Mouse (Mus musculus): ENCODE measurements around the gene Atic. TPM values are rescaled to one million over a fixed set of nuclear protein-coding genes. Genes with fewer than 3 reads are reported as not detected.

Gene Atic
- total RNA-seq, 2 experiments from 2014 or later = 32.1 to 34.6 TPM

DNA sequence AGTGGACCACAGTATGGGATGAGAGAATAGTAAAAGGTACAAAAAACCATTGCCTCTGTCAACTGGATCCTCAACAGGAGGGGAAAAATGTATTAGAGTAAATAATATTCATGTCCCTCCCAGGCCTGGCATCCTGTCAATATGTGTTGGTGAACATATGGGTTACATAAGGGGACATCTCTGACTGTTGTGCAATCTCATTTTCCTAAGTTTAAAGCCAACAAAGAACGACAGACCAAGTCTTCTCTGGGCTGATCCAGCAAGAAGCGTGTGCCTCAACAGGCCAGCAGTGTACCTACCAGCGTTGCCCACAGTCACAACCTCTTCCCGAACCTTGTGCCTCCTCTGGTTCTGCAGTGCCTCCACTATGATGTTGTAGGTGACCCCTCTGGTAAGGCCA is 38.4 kb downstream of the Atic start:
- no peak for DNase-seq

DNA sequence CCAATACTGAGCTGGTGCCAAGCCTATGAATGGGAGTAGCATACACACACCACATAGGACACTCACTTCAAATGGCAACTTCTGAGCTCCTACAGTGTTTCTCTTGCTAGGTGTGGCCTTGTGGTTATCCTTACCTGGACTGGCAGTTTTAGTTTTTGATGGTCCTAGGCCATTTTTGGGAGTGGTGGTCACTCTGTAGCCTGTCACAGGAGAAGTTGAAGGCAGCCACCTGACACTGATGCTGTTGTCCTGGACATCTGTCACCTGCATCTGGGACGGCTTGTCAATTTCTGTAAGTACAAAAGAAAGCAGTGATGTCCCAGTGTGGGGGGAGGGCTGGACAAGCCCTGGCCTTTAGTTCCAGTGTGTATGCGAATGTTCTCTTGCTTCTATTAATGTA is 48.8 kb downstream of the Atic start:
- DNase-seq = no peak

DNA sequence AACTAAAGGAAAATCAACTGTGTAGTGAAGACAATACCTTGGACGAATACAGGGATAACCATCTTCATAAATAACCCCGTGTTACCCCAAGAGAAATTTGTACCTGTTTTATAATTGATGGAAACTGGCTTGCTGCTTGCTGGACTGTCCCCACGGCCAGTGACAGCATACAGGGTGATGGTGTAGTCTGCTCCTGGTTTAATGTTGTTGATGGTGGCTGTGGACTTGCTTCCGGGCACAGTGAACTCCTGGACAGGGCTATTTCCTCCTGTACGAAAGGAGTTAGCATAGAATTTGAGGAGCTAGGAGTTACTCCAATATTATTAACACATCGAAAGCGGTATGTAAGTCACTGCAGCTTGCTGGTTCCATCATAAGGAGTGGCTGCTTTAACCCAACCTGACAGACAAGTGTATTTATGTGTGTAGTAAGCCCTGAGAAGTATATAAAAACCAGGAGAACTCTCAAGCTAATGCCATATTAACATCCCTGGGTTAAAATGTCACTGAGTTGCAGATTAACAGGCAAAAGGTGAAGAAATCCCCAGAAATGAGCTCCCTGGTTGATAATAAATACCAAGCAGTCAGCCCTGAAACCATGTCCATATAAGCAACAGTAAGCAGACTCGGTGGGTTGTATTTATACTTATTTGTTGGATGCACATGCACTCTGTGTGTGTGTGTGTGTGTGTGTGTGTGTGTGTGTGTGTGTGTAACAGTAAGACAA is 49.8 kb downstream of the Atic start:
- no peak for DNase-seq

DNA sequence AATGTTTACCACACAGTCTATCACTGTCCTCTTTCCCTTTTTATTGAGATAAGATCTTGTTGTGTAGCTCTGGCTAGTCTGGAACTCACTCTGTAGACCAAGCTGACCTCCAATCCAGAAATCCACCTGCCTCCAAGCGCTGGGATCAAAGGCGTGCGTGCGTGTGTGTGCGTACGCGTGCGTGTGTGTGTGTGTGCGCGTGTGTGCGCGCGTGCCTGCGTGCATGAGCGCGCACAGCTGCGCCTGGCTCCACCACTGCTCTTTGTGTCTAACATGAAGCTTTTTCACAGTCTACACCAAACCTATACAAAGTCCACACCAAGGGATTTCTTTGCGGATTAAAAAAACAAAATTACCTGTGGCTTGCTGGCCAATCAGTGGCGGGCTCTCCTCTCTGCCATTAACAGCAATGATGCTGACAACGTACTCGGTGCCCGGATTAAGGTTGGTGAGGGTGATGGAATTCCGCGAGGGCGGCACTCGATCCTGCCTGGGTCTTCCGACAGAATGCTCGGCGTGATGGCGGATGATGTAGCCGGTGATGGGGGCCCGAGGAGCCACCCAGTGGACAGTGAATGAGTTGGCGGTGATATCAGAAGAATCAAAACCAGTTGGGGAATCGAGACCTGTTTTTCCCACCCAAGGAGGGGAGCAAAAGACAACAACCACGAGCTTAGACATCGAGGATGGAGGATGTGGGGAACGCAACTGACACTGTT is 52.3 kb downstream of the Atic start:
- DNase-seq = no peak

DNA sequence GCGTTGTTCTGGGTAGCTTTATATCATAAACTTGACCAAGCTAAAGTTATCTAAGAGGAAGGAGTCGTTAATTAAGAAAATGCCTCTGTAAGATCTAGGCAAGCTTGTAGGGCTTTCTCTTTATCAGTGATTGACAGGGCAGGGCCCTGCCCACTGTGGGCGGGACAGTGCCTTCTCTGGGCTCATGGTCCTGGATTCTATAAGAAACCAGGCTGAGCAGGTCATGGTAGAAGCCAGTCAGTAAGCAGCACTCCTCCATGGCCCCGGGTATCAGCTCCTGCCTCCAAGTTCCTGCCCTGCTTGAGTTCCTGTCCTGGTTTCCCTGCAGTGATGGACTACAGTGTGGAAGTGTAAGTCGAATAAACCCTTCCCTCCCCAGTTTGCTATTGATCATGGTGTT is 53.0 kb downstream of the Atic start:
- DNase-seq = no peak

DNA sequence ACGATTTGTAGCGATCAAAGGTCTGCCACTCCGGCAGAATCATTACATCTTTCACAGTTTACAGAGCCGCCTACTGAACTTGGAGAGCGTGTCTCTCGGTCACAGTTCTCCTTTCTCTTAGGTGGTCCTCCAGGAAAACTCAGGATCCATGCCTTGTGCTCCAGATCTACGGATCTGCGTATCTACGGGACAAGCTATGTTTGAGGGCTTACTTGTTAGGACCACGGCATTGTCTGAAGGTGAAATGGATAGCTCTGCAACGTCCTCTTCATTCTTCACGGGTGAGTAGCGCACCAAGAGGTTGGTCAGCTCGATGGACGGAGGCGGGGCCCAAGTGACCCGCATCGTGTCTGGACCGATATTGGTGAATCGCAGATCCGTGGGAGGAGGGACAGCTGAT is 55.3 kb downstream of the Atic start:
- no peak for DNase-seq

DNA sequence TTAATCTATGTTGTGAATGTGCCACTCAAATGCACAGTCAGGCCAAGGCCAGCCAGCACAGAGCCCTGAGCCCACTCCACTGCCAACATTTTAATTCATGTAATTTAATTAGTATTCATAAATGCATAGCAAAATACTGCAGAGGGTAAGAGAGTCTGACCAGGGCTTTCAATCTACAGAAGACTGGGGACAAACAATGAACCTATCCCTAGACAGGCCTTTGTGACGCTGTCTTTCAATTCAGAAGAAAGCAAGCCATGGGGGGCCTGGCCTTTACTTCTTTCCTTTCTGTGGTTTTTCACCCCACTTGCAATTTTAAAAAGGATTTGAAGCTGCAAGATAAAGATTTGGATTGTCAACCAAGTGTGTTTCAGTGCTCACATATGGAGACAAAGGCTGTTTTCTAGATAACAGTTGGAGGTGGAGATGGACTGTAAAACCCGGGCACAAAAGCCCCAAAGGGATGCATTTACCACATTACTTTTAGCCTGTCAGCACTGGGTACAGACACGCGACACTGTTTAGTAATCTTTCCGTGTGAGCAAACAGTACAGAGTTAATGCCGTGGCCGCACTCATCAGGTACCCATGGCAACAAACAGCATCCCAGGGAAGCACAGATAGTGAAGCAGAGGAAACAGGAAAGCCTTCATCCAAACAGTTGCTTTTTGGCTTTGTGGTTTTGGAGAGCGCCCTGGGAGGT is 57.7 kb downstream of the Atic start:
- DNase-seq = peak; percentile 5 to 12

DNA sequence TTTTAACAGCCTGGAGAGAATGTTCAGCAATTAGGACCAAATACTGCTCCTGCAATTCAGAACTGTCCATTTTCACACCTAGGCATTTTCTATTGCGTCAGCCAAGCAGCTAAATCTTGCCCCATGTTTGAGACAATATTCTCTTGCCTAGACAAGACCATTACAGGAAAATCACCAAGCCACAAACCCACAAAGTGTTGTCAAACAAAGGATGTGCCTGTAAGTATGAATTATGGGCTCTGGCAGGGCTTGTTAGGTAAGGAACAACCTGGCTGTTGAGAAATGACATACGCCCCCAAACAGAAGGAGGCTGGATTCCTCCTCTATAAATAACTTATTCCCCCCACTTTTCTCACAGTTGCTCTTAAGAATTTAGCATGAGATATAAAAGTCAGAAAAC is 64.6 kb downstream of the Atic start:
- DNase-seq = no peak

DNA sequence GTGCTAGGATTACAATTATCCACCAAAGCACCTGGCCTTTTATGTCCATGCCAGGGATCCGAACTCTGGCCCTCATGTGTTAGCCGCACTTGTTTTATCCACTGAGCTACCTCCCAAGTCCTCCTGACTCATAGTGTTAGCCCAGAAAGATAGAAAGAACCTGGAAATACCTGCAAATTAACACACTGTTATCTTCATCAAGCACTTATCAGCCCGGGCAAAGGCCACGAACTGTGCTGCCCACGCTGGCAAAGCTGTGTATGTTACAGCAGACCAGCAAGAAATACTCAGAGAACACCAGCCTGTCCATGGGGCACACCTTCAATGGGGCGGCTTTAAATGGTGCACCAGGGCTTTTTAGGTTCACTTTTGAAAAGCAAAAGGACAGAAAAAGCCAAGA is 66.7 kb downstream of the Atic start:
- no peak for DNase-seq

Other genes starting within 250 kb of the Atic start
- under 1 TPM; 0.15 to 0.28 TPM for gene Abca12, start 142.2 kb upstream of the Atic start, total RNA-seq (2021)
- gene Fn1, start 96.0 kb downstream of the Atic start, total RNA-seq (2021) = 10 to 100 TPM; 33.0 to 50.3 TPM